Mouse (Mus musculus) urinary bladder, postnatal 25 days (tissue): Measurements from ENCODE around the gene Olfr866.

Source experiments
- DNase-seq: peaks from one replicate; pipeline ENCODE4 v3.0.0; 2022; ENCODE audit warnings: low spot score

Olfr866 gene

DNA sequence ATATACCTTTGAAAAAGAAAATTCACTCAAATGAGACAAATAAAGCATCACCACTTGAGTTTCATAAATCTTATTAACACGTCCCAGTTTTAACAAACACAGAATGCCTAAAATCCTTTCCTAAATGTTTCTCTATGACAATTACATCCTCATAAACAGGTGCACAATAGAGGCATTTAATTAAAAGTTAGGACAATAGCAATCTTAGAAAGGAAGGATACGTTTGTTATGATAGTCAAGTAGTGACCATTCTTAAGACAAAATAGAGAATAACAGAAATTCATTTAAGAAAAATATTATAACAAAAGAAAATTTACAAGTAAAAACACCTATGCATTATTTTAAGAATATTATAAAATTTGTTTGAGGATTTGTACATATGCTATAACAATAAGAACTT lies at the start of gene Olfr866:
Olfr866 (minus strand) TSS at position 101 of the 400 bp plus-strand sequence.
- DNase-seq = no peak

DNA sequence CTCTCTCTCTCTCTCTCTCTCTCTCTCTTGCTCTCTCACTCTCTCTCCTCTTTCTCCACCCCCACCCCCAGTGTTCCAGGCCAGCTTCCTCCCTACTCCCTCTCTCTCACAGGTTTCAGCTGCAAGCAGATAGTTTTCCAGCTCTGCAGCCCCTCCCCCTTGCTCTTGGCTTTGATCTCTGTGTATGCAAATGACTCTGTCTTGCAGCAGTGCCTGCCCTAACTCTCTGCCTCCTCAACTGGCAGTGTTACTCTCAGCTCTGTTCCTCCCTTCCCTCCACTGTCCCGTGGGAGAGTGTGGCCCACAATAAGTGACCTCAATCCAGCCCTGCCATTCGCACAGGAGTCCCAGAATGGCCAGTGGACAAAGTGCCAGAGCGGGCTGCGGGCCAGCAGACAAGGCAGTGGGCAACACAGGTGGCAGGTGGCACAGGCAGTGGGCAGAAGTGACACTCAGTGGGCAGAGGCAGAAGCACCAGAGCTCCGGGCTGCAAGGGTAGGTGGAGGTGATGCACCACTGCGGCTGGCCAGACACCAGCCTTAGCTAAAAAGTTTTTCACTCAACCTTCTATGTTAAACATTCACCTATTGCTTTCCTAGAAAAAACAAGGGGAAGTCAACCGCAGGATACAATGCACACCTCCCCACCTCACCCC lies 45.8 kb upstream of the Olfr866 start:
- no peak for DNase-seq

DNA sequence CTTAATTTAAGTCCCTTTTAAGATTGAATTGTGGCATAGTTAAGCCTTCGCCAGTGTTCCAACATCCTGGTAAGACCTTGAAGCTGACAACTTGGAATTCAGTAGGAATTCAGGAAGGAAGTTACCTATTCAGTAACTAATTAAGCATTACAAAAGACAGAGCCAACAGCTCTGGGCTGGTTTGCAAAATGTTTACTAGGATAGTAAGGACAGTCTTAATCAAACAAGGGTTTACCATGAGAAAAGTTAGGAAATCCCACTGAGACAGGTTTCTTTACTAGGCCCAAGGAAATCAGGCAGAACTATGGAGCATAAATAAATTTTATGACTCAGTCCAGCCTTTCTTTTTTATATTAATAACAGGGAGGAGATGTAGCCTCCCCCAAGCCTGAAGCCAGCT lies 43.5 kb upstream of the Olfr866 start:
- DNase-seq = no peak

DNA sequence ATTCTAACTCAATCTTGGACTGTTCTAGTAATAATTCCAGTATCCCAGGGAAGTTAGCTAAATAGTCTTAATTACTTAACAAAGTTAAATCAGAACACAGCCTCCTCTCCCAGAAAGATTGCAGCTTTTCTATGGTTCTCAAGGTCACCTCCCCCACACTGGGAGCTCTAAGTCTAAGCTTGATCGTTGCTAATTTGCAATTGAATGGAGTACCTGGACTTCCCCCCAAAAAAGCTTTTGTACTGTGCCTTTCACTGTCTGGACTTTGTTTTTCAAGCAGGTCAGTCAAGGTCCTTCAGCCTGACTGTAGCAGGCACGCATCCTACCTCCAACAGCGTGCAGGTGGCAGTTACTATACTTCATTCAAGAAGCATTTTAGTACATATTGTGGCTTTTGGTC lies 42.4 kb upstream of the Olfr866 start:
- DNase-seq = no peak

DNA sequence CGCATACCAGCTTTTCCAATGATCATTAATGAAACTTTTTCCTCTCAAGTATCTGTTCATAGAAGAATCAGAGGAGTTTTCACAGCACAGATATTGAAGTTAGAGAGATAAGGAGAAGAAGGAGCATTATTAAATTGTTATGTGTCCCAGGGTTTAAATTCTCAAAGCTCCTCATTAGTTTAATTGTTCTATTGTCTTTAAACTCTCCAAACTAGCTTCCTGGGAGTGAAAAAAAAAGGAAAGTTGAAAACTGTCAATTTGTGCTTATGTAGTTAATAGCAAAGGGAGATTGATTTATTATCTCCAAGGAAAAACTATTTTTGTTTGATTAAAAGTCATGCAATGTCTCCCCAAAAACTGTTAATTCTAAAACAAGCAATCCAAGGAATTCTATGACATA lies 29.6 kb upstream of the Olfr866 start, which contains the start of gene Olfr867:
Olfr867 (minus strand) TSS at position 101 of the 400 bp plus-strand sequence.
- DNase-seq = no peak

DNA sequence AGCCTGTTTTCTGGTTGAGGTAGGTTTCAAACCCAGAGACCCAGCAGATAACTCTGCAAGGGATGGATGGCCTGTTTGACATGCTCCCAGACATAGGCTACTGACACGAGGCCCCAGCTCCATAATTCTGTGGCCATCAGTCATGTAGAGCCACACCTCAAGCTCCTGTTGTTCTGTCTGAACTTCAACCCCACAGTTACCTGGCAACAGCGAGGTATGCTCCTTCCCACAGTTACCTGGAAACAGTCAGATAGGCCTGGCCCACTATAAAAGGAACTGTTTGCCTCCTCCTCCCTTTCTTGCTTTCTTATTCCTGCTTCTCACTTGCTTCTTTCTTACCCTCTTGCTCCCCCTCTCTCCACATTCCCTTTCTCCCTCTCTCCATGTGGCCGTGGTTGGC lies 20.1 kb upstream of the Olfr866 start:
- no peak for DNase-seq
